Mouse (Mus musculus) MEL-GATA-1-ER (cell line): Measurements from ENCODE around the gene Skiv2l.
"Not testable (repeated sequence)": the region's sequence is repeated elsewhere in the genome, so short reads cannot be mapped to it uniquely, and the experiment has no call there.

ENCODE experiments used
- DNase-seq: peaks from one replicate; pipeline ENCODE4 v3.0.0-alpha.2; 2012; ENCODE audit warnings: low read depth; ENCODE audit errors: extremely low read depth

Skiv2l gene

GRCm38 (mm10) chr17:34879336-34879879 is 29.4 kb upstream of the Skiv2l start, which contains the start of gene Zbtb12:
Gene Zbtb12, plus strand, starts transcription at chr17:34879483.
- no peak for DNase-seq

- no peak for DNase-seq
Measured at GRCm38 (mm10) chr17:34874321-34874720, 24.3 kb upstream of the Skiv2l start.

DNA sequence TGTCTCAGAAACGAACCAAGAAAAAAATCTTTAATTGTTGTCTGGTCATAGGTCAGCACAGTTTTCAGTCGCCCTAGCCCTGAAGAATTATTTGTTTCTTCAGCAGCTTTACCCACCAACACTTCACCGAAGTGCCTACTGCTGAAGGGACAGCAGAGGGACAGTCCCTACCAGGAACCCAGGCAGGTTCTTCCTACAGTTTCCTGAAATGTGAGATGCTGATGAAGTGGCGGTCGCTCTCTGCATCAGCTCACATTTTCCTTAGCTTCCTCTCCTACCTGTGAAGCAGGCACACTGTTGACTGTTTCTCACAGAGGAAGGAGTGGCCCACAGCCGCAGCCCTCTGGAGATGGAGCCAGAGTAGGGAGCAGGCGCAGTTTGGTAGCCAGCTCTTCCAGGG is 16.0 kb upstream of the Skiv2l start:
- DNase-seq = no peak

DNA sequence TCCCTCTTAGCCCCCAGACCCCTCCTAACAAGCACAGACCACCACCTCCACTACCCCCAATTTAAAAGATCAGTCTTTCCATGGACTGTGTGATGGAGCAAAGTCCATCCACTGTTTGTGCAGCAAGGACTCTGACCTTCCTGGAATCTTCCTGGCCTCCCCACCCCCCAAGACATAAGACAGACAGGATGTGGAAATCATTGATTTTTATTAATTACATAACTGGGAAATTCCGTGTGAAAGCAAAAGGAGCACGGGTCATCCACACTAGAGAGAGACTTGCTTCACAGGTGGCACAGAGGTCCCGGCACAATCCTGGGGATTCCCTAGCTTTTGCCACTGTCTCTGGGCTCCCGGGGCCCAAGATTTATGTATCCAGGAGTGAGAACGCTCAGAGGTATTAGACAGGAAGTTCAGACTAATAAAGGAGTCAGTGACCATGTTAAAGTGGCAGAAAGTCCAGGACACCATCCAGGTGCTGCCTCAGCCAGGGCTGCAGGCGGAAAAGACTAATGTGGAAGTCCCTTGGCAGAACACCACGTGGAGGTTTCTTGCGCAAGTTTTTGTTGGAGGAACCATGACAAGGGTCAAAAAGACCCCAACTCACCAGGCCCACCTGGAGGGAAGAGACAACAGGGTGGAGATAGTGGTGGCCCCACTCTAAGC is 12.5 kb upstream of the Skiv2l start, which contains the start of gene Cfb:
Cfb (minus strand) TSS at position 103 of the 666 bp plus-strand sequence.
- no peak for DNase-seq

DNA sequence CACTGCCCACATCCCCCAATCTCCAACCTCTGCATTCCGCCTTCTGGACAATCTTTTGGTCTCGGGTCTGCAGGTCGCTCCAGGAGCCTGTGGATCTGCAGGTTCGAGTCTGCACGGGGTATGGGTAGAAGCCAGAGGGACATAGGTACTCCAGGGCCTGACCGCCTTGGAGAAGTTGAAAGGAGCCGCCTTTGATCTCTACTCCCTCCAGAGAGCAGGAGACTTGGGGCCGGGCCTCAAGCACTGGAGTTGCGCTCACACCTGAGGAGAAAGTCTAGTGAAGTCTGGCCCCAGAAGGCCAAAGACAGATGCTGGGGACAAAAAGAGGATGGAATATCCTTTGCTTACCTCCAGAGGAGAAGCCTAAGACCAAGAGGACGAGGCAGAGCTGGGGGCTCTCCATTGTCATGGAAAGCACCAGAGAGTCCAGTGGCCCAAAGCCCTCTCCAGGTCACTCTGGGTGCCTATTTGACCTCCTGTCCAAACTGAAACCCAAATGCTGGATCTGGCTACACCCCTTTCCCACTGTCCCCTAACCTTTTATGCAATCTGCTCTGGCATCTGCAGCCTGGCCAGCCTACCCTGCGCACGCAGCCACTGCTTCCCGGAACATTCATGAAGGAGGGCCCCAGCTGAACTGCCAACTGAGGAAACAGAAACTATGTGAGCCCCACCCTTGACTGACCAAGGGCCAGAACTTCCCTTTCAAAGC is 11.8 kb upstream of the Skiv2l start:
- DNase-seq = no peak

- DNase-seq = no peak
Measured at GRCm38 (mm10) chr17:34860514-34860913, 10.5 kb upstream of the Skiv2l start.

GRCm38 (mm10) chr17:34858670-34859069 is 8.7 kb upstream of the Skiv2l start:
- DNase-seq = no peak

DNA sequence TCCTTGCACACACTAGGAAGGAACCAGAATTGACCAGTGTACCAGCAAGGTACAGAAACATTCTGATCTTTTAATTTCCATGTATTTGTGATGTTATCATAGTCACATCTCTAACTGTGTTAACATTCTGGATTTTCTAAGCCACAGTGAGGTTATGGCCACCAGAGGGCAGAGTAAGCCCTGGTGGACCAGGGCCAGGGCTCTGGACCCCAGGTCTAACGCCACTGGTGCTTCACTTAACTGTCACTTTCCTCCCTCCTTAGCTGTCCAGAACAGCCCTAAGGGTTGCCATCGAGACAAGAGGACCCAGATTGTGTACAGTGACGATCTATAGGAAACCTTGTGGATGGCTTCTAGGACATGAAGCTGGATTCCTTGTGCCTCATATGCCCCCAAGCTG is 5.8 kb upstream of the Skiv2l start:
- DNase-seq = no peak

DNA sequence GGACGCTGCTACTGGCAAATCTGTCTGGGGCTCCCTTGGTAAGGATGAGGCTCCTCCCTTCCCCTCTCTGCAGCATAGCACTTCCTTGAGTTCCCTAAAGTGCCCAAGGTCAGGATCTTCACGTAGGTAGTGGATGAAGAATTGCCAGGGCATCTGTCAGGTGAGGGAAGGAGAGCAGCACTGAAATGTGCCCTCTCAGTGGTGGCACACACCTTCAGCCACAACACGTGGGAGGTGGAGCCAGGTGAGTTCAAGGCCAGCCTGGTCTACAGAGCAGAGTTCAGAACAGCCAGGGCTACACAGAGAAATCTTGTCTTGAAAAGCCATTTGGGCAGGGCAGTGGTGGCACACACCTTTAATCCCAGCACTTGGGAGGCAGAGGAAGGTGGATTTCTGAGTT is 4.8 kb upstream of the Skiv2l start:
- DNase-seq = no peak

GRCm38 (mm10) chr17:34853511-34853910 is 3.5 kb upstream of the Skiv2l start:
- DNase-seq = no peak

DNA sequence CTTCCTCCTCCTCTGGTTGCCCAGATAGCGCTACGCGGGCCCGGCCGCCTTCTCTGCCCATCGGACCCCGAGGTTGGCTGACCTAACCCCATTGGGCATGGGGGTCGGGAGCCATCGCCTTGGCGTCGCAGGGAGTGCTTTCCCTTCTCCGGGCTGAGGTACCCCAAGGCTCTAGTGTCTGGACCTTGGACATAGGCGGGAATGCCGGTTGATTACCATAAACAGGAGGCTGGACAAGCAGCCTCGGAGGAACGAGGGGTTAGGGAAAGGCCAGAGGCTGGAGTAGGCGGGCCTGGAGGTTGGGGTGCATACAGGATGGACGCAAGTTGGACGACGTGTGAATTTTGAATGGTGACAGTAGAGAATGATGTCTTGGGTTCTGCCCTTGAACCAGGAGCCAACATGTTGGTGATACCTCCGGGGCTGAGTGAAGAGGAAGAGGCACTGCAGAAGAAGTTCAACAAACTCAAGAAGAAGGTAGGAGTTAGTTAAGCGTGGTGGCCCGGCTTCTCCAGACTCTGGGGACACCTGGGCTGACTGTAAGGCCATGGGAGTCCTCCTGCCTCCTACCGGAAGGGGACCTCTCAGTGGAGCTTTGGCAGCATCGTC is 611 bp upstream of the Skiv2l start:
- DNase-seq = no peak

DNA sequence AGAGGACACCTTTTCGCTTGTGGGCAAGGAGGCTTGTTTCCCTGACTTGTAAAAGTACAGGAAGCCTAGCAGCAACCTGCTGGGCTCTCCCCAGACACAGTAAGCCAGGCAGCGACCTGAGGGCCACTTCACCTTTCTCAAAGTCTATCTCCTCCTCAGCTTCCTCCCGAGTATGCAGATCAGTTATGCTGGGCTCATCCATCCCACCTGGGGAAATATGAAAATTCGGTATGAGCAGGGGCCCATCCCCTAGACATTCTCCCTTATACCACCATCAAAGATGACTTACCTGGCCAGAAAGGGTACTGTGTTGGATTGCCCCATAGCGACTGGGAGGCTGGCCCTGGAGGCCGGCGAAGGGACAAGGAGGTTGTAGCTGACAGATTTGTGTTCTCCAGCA is 2.4 kb downstream of the Skiv2l start:
- no peak for DNase-seq

GRCm38 (mm10) chr17:34847192-34847591 is 2.8 kb downstream of the Skiv2l start:
- no peak for DNase-seq

DNA sequence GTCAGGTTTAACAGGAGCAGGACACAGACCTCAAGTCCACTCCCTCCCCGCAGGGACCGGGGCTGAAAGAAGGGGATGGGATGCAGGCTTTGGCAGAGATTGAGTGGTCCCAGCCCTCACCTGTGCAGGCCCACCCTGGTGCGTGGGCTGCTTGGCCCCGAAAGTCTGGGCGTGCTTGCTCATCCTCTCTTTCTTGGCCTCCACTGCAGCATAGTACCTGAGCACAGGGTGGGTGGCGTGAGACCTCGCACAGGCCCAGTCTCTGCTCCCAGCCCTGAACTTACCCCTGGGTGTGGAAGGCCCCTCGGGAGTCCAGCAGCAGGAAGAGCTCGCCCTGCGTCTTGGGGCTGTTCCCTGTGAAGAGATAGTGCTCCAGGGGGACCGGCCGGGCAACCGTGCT is 5.1 kb downstream of the Skiv2l start:
- no peak for DNase-seq

DNA sequence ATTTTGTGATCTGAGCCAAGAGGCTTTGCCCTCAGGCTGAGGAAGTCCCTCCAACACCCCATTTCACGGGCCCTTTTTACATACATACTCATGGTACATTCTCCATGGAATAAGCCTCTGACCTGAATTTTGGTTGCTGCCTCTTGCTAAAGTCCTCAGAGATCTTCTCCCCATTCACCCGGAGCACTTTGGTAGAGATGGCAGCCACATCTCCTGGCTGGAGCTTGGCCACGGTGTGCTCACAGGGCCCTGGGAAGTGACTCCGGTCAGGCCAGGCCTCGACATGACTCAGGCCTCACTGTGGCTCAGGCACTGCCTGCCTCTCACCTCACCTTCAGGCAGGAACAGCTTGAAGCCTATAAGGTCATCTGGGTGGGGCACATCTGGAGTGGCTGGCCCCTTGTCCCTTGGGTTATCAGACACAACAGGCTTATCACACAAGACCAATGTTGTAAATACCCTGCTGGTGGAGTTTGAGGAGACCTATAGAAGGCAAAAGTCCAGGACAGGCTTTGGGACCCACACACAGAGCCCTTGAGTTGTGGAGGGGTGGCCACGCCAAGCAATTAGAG is 9.2 kb downstream of the Skiv2l start:
- no peak for DNase-seq

GRCm38 (mm10) chr17:34838785-34839184 is 11.2 kb downstream of the Skiv2l start:
- DNase-seq = no peak

DNA sequence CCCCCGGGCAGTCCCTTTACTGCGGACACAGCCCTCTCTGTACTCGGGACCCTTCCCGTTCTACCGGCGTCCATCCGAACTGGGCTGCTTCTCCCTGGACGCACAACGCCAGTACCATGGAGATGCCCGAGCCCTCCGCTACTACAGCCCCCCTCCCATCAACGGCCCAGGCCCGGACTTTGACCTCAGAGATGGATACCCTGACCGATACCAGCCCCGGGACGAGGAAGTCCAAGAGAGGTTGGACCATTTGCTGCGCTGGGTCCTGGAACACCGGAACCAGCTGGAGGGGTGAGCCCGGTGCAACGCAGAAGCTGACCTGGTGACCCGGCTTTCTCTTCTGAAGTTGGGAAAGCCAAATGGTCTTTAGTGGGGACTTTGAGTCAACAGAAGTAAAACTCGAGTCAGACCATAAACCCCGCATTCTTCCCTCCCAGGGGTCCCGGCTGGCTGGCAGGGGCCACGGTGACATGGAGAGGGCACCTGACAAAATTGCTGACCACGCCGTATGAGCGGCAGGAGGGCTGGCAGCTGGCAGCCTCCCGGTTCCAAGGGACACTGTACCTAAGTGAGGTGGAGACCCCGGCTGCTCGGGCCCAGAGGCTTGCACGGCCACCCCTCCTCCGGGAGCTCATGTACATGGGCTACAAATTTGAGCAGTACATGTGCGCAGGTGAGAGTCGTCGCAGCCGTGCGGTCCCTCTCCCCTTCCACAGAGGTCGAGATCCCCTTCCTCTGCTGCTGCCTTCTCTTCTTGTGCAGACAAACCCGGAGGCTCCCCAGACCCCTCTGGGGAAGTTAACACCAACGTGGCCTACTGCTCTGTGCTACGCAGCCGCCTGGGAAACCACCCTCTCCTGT is 12.3 kb downstream of the Skiv2l start:
- DNase-seq = no peak

- peak; percentile 89 for DNase-seq
Measured at GRCm38 (mm10) chr17:34836856-34837221, 13.2 kb downstream of the Skiv2l start, which contains the start of the genes Stk19 and Dxo. Gene Stk19, minus strand, starts transcription at chr17:34836945. Gene Dxo, plus strand, starts transcription at chr17:34837019.

- DNase-seq = no peak
Measured at GRCm38 (mm10) chr17:34836155-34836855, 13.7 kb downstream of the Skiv2l start.

- DNase-seq = not testable (repeated sequence)
Measured at GRCm38 (mm10) chr17:34830776-34831175, 19.2 kb downstream of the Skiv2l start.
